Mouse (Mus musculus): Measurements from ENCODE around the gene Dcaf10.
"Not testable (repeated sequence)": the region's sequence is repeated elsewhere in the genome, so short reads cannot be mapped to it uniquely, and the experiment has no call there.

The Dcaf10 gene

GRCm38 (mm10) chr4:45341669-45342249 is at the start of gene Dcaf10:
TSS of gene Dcaf10 (plus strand) at chr4:45342101.
- peak; percentile 84 for DNase-seq (ENCODE audit: low read depth, low spot score)

- peak; percentile 54 for DNase-seq (ENCODE audit: low read depth, low spot score)
Measured at GRCm38 (mm10) chr4:45296662-45297564, 45.0 kb upstream of the Dcaf10 start, which contains the start of gene Trmt10b. TSS of gene Trmt10b (plus strand) at chr4:45297127.

- DNase-seq (ENCODE audit: low read depth, low spot score), result no peak
Measured at GRCm38 (mm10) chr4:45305536-45305935, 36.4 kb upstream of the Dcaf10 start.

- DNase-seq (ENCODE audit: low read depth, low spot score), result no peak
Measured at GRCm38 (mm10) chr4:45308046-45308445, 33.9 kb upstream of the Dcaf10 start.

GRCm38 (mm10) chr4:45308606-45309005 is 33.3 kb upstream of the Dcaf10 start:
- DNase-seq (ENCODE audit: low read depth, low spot score), result no peak

- DNase-seq (ENCODE audit: low read depth, low spot score), result no peak
Measured at GRCm38 (mm10) chr4:45311056-45311455, 30.8 kb upstream of the Dcaf10 start.

GRCm38 (mm10) chr4:45320159-45320816 is 21.6 kb upstream of the Dcaf10 start:
- DNase-seq (ENCODE audit: low read depth, low spot score), result peak; percentile 74

GRCm38 (mm10) chr4:45331139-45331538 is 10.8 kb upstream of the Dcaf10 start:
- DNase-seq (ENCODE audit: low read depth, low spot score), result no peak

- DNase-seq (ENCODE audit: low read depth, low spot score), result no peak
Measured at GRCm38 (mm10) chr4:45332466-45332865, 9.4 kb upstream of the Dcaf10 start.

GRCm38 (mm10) chr4:45341226-45341625 is 675 bp upstream of the Dcaf10 start:
- DNase-seq (ENCODE audit: low read depth, low spot score), result no peak

GRCm38 (mm10) chr4:45342286-45343155 is 620 bp downstream of the Dcaf10 start, which contains the start of gene Exosc3:
TSS of gene Exosc3 (minus strand) at chr4:45342732.
- no peak for DNase-seq (ENCODE audit: low read depth, low spot score)

GRCm38 (mm10) chr4:45356653-45357052 is 14.8 kb downstream of the Dcaf10 start:
- DNase-seq (ENCODE audit: low read depth, low spot score), result no peak

GRCm38 (mm10) chr4:45371261-45371660 is 29.4 kb downstream of the Dcaf10 start:
- DNase-seq (ENCODE audit: low read depth, low spot score), result no peak

GRCm38 (mm10) chr4:45374879-45375278 is 33.0 kb downstream of the Dcaf10 start:
- no peak for DNase-seq (ENCODE audit: low read depth, low spot score)

GRCm38 (mm10) chr4:45376573-45376972 is 34.7 kb downstream of the Dcaf10 start:
- peak; percentile 30 for DNase-seq (ENCODE audit: low read depth, low spot score)

GRCm38 (mm10) chr4:45380903-45381580 is 39.1 kb downstream of the Dcaf10 start:
- not testable (repeated sequence) for DNase-seq (ENCODE audit: low read depth, low spot score)

- not testable (repeated sequence) for DNase-seq (ENCODE audit: low read depth, low spot score)
Measured at GRCm38 (mm10) chr4:45382133-45382532, 40.2 kb downstream of the Dcaf10 start.

- DNase-seq (ENCODE audit: low read depth, low spot score), result not testable (repeated sequence)
Measured at GRCm38 (mm10) chr4:45387296-45387695, 45.4 kb downstream of the Dcaf10 start.

GRCm38 (mm10) chr4:45392099-45392498 is 50.2 kb downstream of the Dcaf10 start:
- DNase-seq (ENCODE audit: low read depth, low spot score), result no peak

- no peak for DNase-seq (ENCODE audit: low read depth, low spot score)
Measured at GRCm38 (mm10) chr4:45392572-45392971, 50.7 kb downstream of the Dcaf10 start.

GRCm38 (mm10) chr4:45392994-45393393 is 51.1 kb downstream of the Dcaf10 start:
- DNase-seq (ENCODE audit: low read depth, low spot score), result no peak
